Mouse (Mus musculus): ENCODE data around the gene Polg.

The Polg gene

GRCm38 (mm10) chr7:79464776-79465420, 1.3 kb downstream of the Polg start:
- DNase-seq: peak; percentile 68

DNA sequence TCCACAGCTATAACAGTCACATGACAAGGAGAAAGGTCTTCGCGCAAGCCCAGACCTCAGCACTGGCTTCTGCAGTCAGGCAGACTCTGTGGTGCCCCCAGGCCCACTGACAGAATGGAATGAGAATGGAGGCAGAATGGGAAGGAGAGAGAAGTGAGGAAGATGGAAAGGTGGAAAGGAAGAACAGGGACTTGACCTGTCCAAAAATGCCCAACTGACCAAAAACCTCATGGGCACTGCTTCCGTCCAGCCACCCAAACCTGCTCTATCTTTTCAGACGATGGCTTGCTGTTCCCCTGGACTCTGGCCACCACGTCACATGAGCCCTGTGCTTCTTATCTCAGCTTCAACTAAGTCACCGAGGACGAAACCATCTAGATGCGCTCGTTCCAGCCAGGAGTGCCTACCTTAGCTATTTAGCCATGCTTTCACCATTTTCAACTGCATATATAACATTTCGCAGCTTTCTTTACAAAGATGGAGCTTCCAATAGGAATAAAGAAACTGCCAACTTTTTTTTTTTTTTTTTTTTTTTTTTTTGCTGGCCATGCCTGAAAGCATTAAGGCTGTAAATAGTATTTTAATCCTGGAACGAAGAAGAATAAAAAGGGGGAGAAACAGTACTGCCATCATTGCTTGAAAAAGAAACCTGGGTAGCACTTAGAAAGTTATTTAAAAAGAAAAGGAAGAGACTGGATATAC, 2.6 kb downstream of the Polg start:
- no peak for DNase-seq

DNA sequence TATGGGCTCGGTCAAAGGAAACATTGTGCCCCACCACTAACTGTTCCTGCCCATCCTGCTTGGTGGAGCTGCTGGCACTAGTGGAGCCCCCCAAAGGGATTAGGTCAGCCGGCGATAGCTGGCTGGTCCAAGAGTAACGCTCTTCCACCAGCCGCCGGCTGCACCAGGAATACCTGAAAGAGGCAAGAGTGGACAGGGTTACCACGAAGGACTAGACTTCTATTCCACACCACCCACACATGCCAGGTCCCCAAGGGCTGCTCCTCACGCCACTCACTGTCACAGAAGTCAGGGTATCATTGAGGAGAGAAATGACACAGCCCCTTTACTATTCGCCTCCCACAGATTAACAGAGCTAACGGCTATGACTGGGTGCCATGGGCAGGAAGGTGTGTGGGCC, 4.4 kb downstream of the Polg start:
- DNase-seq: no peak

DNA sequence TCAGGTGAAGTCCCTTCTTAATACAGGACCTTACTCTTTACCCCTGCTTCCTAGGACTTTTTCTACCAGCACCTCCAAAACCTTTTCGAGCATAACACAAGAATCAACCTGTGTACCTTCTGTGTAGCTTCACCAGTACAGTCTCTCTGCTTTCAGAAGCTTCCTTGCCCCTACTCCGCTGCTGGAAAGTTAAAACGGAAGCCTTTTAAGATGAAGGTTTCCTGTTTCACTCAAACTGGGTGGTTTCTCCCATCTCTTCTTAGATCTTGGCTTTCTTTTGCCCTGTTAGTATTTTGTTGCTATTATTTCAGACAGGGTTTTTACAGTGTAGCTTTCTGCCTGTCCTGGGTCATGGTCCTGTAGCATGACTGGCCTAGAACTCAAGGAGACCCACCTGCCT, 18.7 kb downstream of the Polg start:
- no peak for DNase-seq

- DNase-seq: no peak
Observed at GRCm38 (mm10) chr7:79447048-79447447, 19.1 kb downstream of the Polg start.

GRCm38 (mm10) chr7:79440035-79440434, 26.1 kb downstream of the Polg start:
- no peak for DNase-seq

DNA sequence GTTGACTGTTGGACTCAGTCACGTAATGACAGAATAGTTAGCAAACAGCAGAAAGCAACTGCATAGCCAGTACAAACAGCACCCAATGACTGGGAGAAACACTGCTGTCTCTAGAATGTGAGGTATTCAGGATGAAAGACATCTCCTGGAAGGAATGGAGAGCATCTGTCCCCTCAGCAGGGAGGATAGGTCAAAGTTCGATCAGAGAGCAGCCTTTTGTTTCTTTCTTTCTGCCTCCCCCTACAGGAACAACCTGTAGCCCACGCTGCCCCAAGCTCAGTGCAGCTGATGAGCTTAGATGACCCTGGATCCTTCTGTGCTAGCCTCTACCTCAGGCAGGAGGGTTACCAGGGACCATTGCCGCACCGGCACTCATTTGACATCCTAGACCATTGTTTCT, 37.9 kb downstream of the Polg start:
- DNase-seq: no peak

DNA sequence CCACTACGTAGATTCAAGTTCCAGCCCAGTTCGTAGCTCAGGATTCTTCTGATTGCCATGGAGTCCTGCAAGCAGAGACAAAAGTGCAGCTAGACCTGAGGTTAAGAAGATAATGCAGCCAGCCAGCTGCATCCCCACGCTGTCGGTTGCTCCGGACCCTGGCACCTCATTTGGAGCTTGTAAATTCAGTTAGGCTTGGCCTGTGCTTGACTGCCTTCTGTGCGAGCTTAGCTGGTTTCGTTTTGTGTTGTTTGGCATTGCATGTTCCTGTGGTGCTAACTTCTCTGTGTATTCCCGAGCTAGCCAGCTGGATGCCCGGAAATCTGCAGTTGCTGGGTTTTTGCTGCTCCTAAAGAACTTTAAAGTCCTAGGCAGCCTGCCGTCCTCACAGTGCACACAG, 40.4 kb downstream of the Polg start:
- DNase-seq: no peak

DNA sequence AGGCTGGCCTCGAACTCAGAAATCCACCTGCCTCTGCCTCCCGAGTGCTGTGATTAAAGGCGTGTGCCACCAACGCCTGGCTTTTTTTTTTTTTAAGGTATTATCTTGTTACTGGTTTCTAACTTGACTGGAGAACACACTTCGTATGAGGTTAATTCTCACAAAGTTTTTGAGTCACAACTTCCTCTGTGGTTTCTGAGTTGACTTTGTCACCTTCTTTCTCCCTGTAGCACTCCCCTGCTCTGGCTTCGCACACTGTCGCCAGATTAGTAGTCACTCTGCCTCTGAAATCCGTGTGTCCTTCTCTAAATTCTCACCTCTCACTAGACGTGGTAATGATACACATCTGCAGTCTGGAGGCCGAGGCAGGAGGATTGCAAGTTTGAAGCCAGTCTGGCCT, 43.3 kb downstream of the Polg start:
- no peak for DNase-seq

- DNase-seq: no peak
Observed at GRCm38 (mm10) chr7:79419950-79420349, 46.2 kb downstream of the Polg start.

DNA sequence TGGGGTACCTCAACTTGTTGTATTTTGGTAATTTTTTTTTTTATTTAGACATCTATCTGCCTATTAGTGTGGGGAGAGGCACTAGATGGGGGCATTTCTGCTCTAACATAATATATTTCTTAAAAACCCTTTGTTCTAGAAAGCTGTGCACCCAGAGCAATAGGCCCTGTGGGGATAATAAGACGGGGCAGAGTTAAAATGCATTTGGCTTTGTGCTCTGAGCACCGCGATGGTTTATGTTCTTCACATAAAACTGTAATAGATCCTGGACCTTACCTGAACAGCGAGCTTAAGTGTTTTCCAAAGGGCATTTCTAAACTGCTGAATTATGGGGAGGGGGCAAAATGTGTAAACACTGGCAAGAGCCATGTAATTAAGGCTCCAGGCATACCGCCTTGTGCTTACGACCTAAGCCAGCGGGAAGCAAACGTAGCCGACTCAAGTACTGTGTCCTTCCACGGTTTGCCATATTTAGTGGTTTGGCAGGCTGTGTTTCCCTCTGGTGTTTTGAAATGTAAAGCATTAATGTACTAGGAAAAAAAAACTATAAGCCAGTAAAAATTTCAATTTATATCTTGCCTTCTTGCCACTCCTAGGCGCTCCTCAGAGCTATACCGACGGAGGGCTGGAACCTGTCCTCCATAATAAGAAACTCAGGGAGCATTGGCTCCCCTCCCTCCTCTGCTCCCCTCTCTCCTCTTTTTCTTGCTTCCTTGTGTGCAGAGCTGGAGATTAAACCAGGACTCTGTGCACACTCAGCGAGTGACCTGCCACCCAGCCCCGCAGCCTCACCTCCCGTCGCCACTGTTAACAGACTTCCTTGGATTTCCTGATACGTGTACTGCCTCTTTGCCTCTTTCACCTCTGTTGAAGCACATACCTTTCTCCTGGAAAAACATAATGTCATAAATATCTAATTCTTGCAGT, 51.5 kb downstream of the Polg start:
- no peak for DNase-seq

GRCm38 (mm10) chr7:79400296-79400695, 65.9 kb downstream of the Polg start:
- no peak for DNase-seq

DNA sequence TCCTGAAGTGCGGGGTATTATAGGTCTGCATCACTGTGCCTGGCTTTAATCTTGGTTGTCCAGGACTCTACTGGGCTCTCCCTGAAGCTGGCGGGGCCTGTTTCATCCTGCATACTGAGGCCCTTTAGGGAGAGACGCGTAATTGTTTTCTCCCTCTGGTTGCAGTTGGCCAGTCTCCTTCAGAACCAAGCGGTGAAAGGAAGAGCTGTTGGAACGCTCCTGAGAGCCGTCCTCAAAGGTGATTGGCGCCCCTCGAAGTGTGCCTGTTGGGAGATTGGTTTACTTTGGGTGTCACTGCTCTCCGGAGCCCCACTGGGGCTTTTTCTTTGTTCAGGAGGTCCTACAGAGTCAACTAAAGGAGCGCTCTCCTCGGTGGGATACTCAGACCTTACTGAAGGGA, 67.2 kb downstream of the Polg start:
- DNase-seq: no peak

- no peak for DNase-seq
Observed at GRCm38 (mm10) chr7:79398426-79398825, 67.7 kb downstream of the Polg start.

DNA sequence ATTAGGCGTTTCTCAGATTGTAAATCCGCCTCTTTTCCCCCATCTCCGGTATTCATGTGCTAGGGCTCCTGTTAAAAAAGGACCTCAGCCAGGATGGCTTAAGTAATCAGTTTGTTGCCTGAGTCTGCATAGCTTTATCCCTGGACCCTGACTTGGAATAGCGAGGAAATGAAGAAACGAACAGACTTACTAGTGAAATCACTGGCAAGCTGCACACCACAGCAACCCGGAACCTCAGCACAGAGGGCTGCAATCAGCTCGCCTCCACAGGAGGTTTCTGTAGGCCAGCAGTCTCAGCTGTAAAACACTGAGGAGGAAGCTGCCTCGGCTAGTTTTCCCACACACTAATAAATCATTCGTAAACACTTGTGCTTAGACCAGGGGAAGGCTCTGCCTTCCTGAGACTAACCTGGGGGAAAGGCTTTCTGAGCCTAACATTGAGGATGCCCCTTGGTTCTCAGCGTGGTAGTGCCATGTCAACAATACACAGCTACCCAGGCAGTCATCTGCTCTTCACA, 68.7 kb downstream of the Polg start:
- DNase-seq: no peak
